Mouse (Mus musculus): ENCODE data around the gene Edf1. TPM values are rescaled to one million over a fixed set of nuclear protein-coding genes. Genes with fewer than 3 reads are reported as not detected.

The Edf1 gene
- polyA plus RNA-seq, 1 experiment from 2014 or later, result 303 TPM

DNA sequence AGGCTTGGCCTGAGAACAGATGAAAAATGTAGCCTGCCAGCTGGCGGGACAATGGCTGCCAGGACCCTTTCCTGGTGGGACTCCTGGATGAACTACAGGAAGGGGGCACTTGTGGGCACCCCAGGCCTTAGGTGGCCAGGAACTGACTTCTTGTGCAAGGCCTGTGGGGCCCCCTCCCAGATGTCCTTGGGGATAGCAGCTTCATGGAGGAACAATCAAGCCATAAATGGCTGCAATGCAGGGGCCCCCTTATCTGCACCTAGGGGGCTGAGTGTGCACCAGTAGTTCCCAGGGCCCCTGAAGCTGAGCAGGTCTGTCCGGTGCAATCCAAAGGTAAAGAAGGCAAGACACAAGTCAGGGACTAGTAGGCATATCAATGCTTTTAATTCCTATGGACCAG is 15.4 kb downstream of the Edf1 start:
- ATAC-seq (replicated peaks; ENCODE audit: extremely low read depth, insufficient read depth, low FRiP score), result no peak
- Histone ChIP-seq H3K9me3 (replicated peaks; ENCODE audit: control insufficient read depth, low read length) (no peaks in the 10 kb centered on the region), H3K27me3 (ENCODE audit: control insufficient read depth, insufficient read depth, low read length) (peaks cover 20% of the 10 kb centered on the region), H3K4me2 (ENCODE audit: low read depth, low read length) (no peak overlapping the region), H3K36me3 (ENCODE audit: control insufficient read depth, insufficient read depth) (peaks cover 13% of the 10 kb centered on the region), H3K27ac (ENCODE audit: low read length) (no peak overlapping the region), H3K4me1 (ENCODE audit: control insufficient read depth, insufficient read depth, low read length) (peaks cover 29% of the 10 kb centered on the region), H3K4me3 (ENCODE audit: low read length) (no peak overlapping the region), H3K9ac (ENCODE audit: low read length) (no peak overlapping the region)
- WGBS, result 83% methylated on average over 2 of the region's 2 CpGs

DNA sequence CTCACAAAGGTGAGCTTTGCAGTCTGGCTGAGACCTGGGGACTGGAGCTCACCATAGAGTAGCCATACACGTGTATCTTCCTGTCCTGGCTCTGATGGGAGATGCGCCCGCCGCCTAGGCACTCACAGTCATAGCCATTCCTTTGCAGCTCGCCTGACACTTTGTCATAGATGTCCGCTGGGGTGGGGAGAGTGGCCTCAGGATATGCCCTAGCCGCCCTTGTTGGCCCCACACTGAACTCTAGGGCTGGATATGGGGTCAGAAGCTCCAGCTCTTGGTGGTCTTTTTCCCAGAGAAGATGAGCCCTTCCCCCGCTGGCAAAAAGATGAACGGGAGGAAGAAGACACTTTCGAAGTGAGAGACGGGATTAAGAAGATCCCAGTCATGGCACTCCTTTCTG is 16.5 kb downstream of the Edf1 start:
- Histone ChIP-seq H3K36me3 (ENCODE audit: control insufficient read depth, insufficient read depth) (peaks cover 7% of the 10 kb centered on the region; the same call in 1 of the 2 replicates), H3K9ac (ENCODE audit: low read length) (peak overlapping the region; percentile 72), H3K4me3 (ENCODE audit: low read length) (peak overlapping the region; percentile 60), H3K4me2 (ENCODE audit: low read depth, low read length) (peak overlapping the region; percentile 82), H3K27me3 (ENCODE audit: control insufficient read depth, insufficient read depth, low read length) (peaks cover 31% of the 10 kb centered on the region), H3K4me1 (ENCODE audit: control insufficient read depth, insufficient read depth, low read length) (peaks cover 32% of the 10 kb centered on the region), H3K9me3 (replicated peaks; ENCODE audit: control insufficient read depth, low read length) (no peaks in the 10 kb centered on the region), H3K27ac (ENCODE audit: low read length) (peak overlapping the region; percentile 91)
- WGBS, result 14% methylated on average over 11 of the region's 11 CpGs
- ATAC-seq (replicated peaks; ENCODE audit: extremely low read depth, insufficient read depth, low FRiP score), result no peak

DNA sequence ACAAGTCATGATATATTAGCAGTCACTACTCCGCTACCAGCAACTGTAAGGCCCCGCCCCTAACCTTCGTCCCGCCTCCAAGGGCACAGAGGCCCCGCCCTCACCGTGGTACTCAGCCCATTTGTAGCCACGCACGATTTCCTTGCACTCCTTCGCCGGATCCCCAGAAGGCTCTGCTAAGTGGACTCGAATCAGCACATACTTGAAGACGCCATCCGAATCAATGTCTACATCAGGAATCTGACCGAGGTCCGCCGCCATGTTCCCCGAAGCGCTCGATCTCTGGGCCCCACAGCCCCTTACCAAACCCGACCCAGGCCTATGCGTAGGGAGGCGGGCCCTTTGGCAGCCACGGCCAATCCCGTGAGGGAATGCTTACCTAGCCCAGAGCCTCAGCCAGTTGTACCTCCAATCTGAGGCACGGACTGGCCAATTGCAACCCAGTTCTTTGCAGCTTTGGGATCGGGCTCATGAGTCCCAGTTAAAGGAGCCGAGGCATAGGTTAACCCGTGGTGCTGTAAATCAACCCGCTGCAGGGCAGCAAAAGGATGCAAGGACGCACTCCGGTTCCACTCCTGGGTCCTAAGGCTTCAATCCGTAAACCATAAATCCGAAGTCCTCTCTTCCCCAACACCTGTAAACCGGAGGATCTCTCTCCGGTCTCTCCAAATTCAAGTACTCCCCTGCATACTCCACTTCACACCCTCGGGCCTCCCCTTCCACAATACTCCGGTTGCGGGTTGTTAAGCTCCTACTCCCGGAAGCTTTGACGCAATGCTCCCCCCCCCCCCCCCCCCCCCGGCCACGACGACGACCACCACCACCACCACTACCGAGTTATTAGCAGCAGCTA is 17.2 kb downstream of the Edf1 start, which contains the start of the genes Mamdc4 and Phpt1:
Mamdc4 (minus strand) TSS at position 267 of the 853 bp plus-strand sequence.
Phpt1 (minus strand) TSS at position 646 of the 853 bp plus-strand sequence.
- under 1% methylated on average over 41 of the region's 45 CpGs for WGBS
- Histone ChIP-seq H3K9me3 (replicated peaks; ENCODE audit: control insufficient read depth, low read length) (no peaks in the 10 kb centered on the region), H3K36me3 (ENCODE audit: control insufficient read depth, insufficient read depth) (0 out of 2 replicates have a peak, but pooled peaks cover 3% of the 10 kb centered on the region), H3K4me3 (ENCODE audit: low read length) (peak within 1 kb of the TSS; percentile 60), H3K4me2 (ENCODE audit: low read depth, low read length) (peak within 1 kb of the TSS; percentile 82), H3K27me3 (ENCODE audit: control insufficient read depth, insufficient read depth, low read length) (peaks cover 37% of the 10 kb centered on the region), H3K9ac (ENCODE audit: low read length) (peak within 1 kb of the TSS; percentile 73), H3K27ac (ENCODE audit: low read length) (peak within 1 kb of the TSS; percentile 91), H3K4me1 (ENCODE audit: control insufficient read depth, insufficient read depth, low read length) (peaks cover 38% of the 10 kb centered on the region)
- ATAC-seq (replicated peaks; ENCODE audit: extremely low read depth, insufficient read depth, low FRiP score), result peak; percentile 97

DNA sequence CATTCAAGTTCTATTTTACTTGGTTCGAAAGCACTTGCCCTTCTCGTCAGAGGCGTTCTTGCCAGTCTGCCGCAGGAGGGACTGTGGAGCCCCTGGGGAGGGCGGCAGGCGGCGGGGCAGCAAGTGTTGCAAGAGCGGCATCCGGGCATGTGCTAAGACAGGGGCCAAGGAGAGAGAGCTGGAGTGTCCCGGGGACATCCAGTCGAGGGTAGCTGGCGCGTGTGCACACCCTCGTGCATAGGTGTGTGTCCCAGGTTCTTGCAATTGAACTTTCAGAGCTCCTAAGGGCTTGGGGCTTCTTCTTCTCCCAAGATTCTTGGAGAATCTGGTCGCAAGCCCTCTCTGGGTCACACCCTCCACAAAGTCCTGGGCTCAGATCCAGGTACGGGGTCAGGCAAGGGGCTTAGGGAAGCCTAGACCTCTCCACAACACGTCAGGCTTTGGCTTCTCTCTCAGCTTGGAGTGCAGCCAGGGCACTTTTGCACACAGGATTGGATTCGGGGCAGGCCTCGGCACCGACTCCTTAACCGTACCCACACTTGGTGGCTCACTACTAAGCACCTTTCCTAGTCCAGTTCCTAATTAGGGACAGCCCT is 17.9 kb downstream of the Edf1 start:
- ATAC-seq (replicated peaks; ENCODE audit: extremely low read depth, insufficient read depth, low FRiP score), result 0 out of 2 replicates have a peak, but pooled peaks have one; percentile 4
- Histone ChIP-seq H3K9me3 (replicated peaks; ENCODE audit: control insufficient read depth, low read length) (no peaks in the 10 kb centered on the region), H3K36me3 (ENCODE audit: control insufficient read depth, insufficient read depth) (0 out of 2 replicates have a peak, but pooled peaks cover 3% of the 10 kb centered on the region), H3K4me3 (ENCODE audit: low read length) (peak overlapping the region; percentile 60), H3K9ac (ENCODE audit: low read length) (peak overlapping the region; percentile 73), H3K4me2 (ENCODE audit: low read depth, low read length) (peak overlapping the region; percentile 82), H3K27ac (ENCODE audit: low read length) (peak overlapping the region; percentile 91), H3K4me1 (ENCODE audit: control insufficient read depth, insufficient read depth, low read length) (peaks cover 39% of the 10 kb centered on the region), H3K27me3 (ENCODE audit: control insufficient read depth, insufficient read depth, low read length) (peaks cover 45% of the 10 kb centered on the region)
- 7% methylated on average over 21 of the region's 21 CpGs for WGBS

DNA sequence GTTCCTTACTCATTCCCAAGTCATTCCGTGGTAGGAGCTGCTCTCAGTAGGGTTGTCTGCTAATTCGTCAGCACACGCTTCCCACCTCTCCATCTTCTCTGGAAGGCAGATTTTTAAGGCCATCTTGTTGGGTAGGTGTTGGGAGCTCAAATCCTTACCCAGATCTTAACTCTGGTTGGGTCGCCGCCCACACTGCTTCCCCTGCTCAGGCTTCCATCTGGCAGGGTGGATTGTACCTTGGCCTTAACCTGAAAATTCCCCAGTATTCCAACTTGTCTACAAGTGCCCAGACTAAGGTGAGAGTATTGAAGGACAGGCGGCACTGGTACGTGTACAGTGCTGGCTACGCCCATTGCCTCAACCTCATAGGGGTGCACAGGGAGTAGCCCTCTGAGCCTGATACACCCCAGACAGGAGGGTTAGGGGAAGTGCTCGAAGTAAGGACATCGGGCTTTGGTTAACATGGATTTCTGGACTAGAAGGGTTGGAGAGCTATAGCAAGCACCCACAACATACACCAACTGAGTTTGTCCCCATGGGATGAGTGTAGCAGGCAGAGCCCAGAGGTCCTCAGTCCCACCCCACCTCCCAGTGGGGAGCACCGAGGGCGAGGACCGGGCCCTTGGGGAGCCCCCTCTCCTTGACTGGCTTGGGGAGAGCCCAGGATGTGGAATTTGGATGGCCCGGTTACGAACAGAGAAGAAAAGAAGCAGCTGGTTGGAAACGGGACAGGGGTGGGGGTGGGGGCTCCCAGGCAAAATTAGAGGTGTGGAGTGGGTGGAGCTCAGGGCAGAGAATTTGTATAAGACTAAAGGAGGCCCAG is 18.6 kb downstream of the Edf1 start:
- H3K9ac ChIP-seq (ENCODE audit: low read length), result no peak overlapping the region
- peaks cover 49% of the 10 kb centered on the region for H3K27me3 ChIP-seq (ENCODE audit: control insufficient read depth, insufficient read depth, low read length)
- H3K4me1 ChIP-seq (ENCODE audit: control insufficient read depth, insufficient read depth, low read length), result peaks cover 42% of the 10 kb centered on the region
- no peak overlapping the region for H3K4me2 ChIP-seq (ENCODE audit: low read depth, low read length)
- WGBS, result 76% methylated on average over 16 of the region's 16 CpGs
- ATAC-seq (replicated peaks; ENCODE audit: extremely low read depth, insufficient read depth, low FRiP score), result no peak
- H3K4me3 ChIP-seq (ENCODE audit: low read length), result no peak overlapping the region
- H3K27ac ChIP-seq (ENCODE audit: low read length), result no peak overlapping the region
- 0 out of 2 replicates have a peak, but pooled peaks cover 3% of the 10 kb centered on the region for H3K36me3 ChIP-seq (ENCODE audit: control insufficient read depth, insufficient read depth)
- no peaks in the 10 kb centered on the region for H3K9me3 ChIP-seq (replicated peaks; ENCODE audit: control insufficient read depth, low read length)

DNA sequence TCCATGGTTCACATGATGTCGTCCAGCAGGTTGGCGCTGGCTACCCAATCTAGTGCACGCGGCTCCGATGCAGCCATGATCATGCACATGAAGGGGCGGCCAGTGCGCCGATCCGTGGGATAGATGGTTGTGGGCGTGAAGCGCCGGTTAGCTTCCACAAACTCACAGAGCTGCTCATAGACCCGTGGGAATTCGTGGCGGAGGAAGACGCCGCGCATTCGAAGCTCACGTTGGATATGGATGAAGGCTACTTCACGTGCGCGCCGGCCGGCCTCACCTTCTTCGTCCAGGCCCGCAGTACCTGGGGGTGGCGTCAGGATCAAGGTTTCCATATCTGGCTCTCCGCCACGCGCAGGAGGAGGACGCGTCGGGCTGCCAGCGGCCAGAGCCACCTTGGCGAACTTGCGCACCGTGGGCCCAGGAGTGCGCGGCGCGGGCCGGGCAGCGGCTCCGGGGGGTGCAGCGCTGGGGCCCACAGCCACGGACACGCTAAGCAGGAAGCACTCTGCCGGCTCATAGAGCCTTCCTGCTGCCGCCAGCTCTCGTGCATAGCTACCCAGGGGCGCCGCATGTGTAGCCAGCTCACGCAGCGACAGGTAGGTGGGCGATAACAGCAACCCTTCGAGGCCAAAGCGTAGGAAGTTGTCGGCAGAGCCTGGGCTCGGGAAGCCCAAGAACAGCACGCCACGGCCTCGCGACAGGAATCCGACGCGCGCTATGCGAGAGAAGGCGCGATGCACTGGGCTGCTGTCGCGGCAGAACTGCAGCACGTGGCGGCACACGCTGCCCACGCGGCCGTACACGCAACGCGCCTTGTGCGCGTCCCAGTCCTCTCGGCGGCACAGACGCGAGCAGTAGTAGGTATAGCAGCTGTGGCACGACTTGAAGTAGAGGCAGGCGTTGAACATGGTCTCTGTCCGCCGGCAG is 19.6 kb downstream of the Edf1 start:
- H3K36me3 ChIP-seq (ENCODE audit: control insufficient read depth, insufficient read depth), result 0 out of 2 replicates have a peak, but pooled peaks cover 3% of the 10 kb centered on the region
- H3K4me2 ChIP-seq (ENCODE audit: low read depth, low read length), result peak overlapping the region; percentile 42
- H3K9me3 ChIP-seq (replicated peaks; ENCODE audit: control insufficient read depth, low read length), result no peaks in the 10 kb centered on the region
- no peak overlapping the region for H3K9ac ChIP-seq (ENCODE audit: low read length)
- 13% methylated on average over 92 of the region's 92 CpGs for WGBS
- no peak for ATAC-seq (replicated peaks; ENCODE audit: extremely low read depth, insufficient read depth, low FRiP score)
- peaks cover 50% of the 10 kb centered on the region for H3K4me1 ChIP-seq (ENCODE audit: control insufficient read depth, insufficient read depth, low read length)
- peak overlapping the region; percentile 37 for H3K4me3 ChIP-seq (ENCODE audit: low read length)
- H3K27ac ChIP-seq (ENCODE audit: low read length), result no peak overlapping the region
- H3K27me3 ChIP-seq (ENCODE audit: control insufficient read depth, insufficient read depth, low read length), result peaks cover 49% of the 10 kb centered on the region

DNA sequence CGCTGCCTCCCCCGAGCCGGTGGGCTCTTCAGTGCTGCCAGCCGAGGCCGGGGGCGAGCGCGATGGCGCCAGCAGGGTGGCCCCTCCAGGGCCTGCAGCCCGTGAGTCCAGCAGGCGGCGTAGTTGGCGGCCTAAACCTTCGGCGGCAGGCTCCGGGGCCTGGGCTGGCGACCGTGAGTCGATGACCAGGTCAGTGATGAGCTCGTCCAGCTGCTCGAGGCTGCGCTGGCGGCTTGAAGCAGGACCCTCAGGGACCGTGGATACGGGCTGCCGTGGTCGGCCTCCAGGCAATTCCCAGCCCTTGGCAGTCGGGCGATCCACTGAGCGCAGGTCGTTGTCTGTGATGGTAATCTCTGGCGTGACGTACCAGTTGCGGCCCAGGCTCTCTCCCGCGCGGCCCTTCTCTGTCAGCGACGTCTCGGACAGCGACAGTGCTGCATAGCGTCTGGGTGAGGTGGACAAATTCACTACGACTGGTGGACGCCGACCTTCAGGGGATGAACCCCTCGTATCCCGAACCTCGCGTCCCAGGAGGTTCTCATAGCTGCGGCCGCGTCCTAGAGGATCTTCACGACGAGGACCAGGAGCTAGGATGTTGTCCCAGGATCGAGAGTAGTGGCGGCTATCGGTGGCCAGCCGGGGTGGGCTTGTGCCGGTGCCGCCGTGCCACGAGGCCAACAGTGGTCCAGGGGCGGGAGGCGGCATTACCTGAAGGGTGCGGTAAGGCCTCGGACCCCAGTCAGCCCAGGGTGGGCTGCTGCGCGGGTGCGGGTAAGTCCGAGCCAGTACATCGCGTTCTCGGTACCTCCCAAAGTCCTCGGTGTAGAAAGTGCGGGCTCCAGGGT is 20.5 kb downstream of the Edf1 start:
- Histone ChIP-seq H3K9me3 (replicated peaks; ENCODE audit: control insufficient read depth, low read length) (no peaks in the 10 kb centered on the region), H3K36me3 (ENCODE audit: control insufficient read depth, insufficient read depth) (no peaks in the 10 kb centered on the region), H3K9ac (ENCODE audit: low read length) (no peak overlapping the region), H3K27me3 (ENCODE audit: control insufficient read depth, insufficient read depth, low read length) (peaks cover 49% of the 10 kb centered on the region), H3K4me1 (ENCODE audit: control insufficient read depth, insufficient read depth, low read length) (peaks cover 51% of the 10 kb centered on the region), H3K4me3 (ENCODE audit: low read length) (peak overlapping the region; percentile 37), H3K27ac (ENCODE audit: low read length) (no peak overlapping the region), H3K4me2 (ENCODE audit: low read depth, low read length) (peak overlapping the region; percentile 42)
- no peak for ATAC-seq (replicated peaks; ENCODE audit: extremely low read depth, insufficient read depth, low FRiP score)
- 5% methylated on average over 75 of the region's 75 CpGs for WGBS

Measured in heart, embryonic 16.5 days (tissue).